Mouse (Mus musculus): ENCODE data around the gene Snx32. TPM values are rescaled to one million over a fixed set of nuclear protein-coding genes. Genes with fewer than 3 reads are reported as not detected.

The Snx32 gene
- 8.6 and 9.0 TPM in 2 replicates for polyA plus RNA-seq (2014; fragmentation: Nextera tagmentation; extraction: Ambion mirVana)

- H3K9me3 ChIP-seq (ENCODE audit: control insufficient read depth, low read length): no peaks in the 10 kb centered on the region
- H3K27me3 ChIP-seq (ENCODE audit: control insufficient read depth, insufficient read depth, low read length): no peaks in the 10 kb centered on the region
- no peak within 1 kb of the TSS for H3K27ac ChIP-seq (replicated peaks; ENCODE audit: low read depth, low read length)
- ATAC-seq (ENCODE audit: insufficient number of reproducible peaks, low FRiP score, low TSS enrichment, low read depth) (peak; percentile 98), DNase-seq (ENCODE audit: low spot score) (peak; percentile 93)
- WGBS: 3% methylated on average over 47 of the region's 47 CpGs
- H3K9ac ChIP-seq (ENCODE audit: low read length): peak within 1 kb of the TSS; percentile 62
- H3K4me2 ChIP-seq (ENCODE audit: low read depth, severe bottlenecking): peak within 1 kb of the TSS; percentile 65
- H3K4me3 ChIP-seq (ENCODE audit: low read depth, low read length): peak within 1 kb of the TSS; percentile 37
- H3K36me3 ChIP-seq (ENCODE audit: control insufficient read depth, insufficient read depth, low read length): no peaks in the 10 kb centered on the region
- H3K4me1 ChIP-seq (ENCODE audit: control insufficient read depth, insufficient read depth, low read length): peaks cover 10% of the 10 kb centered on the region; the same call in 1 of the 2 replicates
Observed at GRCm38 (mm10) chr19:5510031-5511026, at the start of gene Snx32. Gene Snx32 (minus strand): TSS chr19:5510538.

DNA sequence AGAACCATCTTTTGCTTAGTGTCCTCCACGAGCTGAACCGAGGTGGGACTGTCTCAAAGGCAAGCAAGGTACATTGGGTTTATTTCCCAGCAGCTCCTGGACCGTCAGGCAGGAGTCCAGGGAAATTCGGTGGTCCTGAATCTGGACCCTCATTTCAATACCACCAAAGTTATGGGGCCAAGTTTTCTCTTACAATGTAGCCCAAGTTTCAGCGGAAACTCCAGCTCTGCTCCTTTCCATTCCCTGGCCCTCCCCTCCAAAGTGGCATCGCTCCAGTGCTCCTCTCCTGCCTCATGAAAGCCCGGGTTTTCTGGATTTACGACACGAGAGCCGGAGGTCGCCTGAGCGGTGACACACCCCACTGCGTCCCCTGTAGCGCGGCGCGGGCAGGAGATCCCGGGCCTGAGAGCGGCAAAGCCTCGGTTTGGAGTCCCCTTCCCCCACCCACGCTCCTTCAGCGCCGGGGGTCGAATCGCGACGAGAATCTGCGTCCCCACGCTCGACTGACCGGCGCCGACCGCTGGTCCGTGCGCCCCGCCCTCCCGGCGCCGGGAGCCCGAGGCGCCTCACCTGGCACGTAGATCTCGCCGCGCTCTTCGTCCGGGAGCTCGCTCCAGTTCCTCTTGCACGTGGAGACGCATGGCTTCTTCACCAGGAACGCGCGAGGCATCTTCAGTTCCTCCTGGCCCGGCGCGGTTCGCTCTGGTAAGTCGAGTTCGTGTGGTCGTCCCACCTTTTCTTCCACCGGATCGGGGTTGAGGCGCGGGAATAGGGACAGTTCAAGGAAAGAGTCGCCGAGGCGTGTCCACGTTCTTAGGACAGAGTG, 49.5 kb upstream of the Snx32 start:
- H3K9ac ChIP-seq (ENCODE audit: low read length): no peak overlapping the region
- no peak for ATAC-seq (ENCODE audit: insufficient number of reproducible peaks, low FRiP score, low TSS enrichment, low read depth)
- H3K27ac ChIP-seq (replicated peaks; ENCODE audit: low read depth, low read length): no peak overlapping the region

GRCm38 (mm10) chr19:5559229-5559628, 48.9 kb upstream of the Snx32 start:
- Histone ChIP-seq H3K4me2 (ENCODE audit: low read depth, severe bottlenecking) (no peak overlapping the region), H3K4me3 (ENCODE audit: low read depth, low read length) (no peak overlapping the region), H3K9me3 (ENCODE audit: control insufficient read depth, low read length) (no peaks in the 10 kb centered on the region), H3K36me3 (ENCODE audit: control insufficient read depth, insufficient read depth, low read length) (no peaks in the 10 kb centered on the region), H3K27me3 (ENCODE audit: control insufficient read depth, insufficient read depth, low read length) (peaks cover 69% of the 10 kb centered on the region), H3K4me1 (ENCODE audit: control insufficient read depth, insufficient read depth, low read length) (peaks cover 10% of the 10 kb centered on the region), H3K9ac (ENCODE audit: low read length) (no peak overlapping the region), H3K27ac (replicated peaks; ENCODE audit: low read depth, low read length) (no peak overlapping the region)
- DNase-seq (ENCODE audit: low spot score): no peak
- 10% methylated on average over 8 of the region's 8 CpGs for WGBS
- ATAC-seq (ENCODE audit: insufficient number of reproducible peaks, low FRiP score, low TSS enrichment, low read depth): no peak

More for the DNA sequence above, 49.5 kb upstream of the Snx32 start:
- Histone ChIP-seq H3K36me3 (ENCODE audit: control insufficient read depth, insufficient read depth, low read length) (no peaks in the 10 kb centered on the region), H3K9me3 (ENCODE audit: control insufficient read depth, low read length) (no peaks in the 10 kb centered on the region), H3K27me3 (ENCODE audit: control insufficient read depth, insufficient read depth, low read length) (peaks cover 69% of the 10 kb centered on the region), H3K4me2 (ENCODE audit: low read depth, severe bottlenecking) (peak overlapping the region; percentile 71), H3K4me1 (ENCODE audit: control insufficient read depth, insufficient read depth, low read length) (peaks cover 10% of the 10 kb centered on the region), H3K4me3 (ENCODE audit: low read depth, low read length) (peak overlapping the region; percentile 33)
- under 1% methylated on average over 63 of the region's 69 CpGs for WGBS
- peak; percentile 48 for DNase-seq (ENCODE audit: low spot score)

DNA sequence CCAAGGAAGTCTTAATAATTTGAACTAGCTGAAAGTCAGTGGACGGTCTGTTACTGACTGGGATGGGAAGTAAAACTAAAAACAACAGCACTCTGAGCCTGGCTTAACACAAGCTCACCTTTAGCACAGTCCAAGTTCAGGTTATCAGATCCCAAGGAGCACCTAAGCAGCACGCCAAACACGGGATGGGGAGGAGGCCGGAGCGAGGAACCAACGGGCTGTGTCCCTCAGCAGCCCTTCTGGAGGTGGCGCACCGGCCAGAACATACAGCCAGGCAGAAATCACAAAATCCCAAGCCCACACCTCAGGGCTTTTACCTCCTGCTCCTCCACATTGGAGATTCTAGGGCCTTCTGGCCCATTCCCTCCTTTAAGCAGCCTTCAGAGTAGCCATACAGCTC, 48.4 kb upstream of the Snx32 start:
- no peak for ATAC-seq (ENCODE audit: insufficient number of reproducible peaks, low FRiP score, low TSS enrichment, low read depth)
- Histone ChIP-seq H3K4me3 (ENCODE audit: low read depth, low read length) (no peak overlapping the region), H3K27ac (replicated peaks; ENCODE audit: low read depth, low read length) (no peak overlapping the region), H3K36me3 (ENCODE audit: control insufficient read depth, insufficient read depth, low read length) (no peaks in the 10 kb centered on the region), H3K27me3 (ENCODE audit: control insufficient read depth, insufficient read depth, low read length) (peaks cover 65% of the 10 kb centered on the region), H3K4me1 (ENCODE audit: control insufficient read depth, insufficient read depth, low read length) (peaks cover 10% of the 10 kb centered on the region), H3K9me3 (ENCODE audit: control insufficient read depth, low read length) (no peaks in the 10 kb centered on the region), H3K9ac (ENCODE audit: low read length) (no peak overlapping the region), H3K4me2 (ENCODE audit: low read depth, severe bottlenecking) (no peak overlapping the region)
- DNase-seq (ENCODE audit: low spot score): no peak
- WGBS: 57% methylated on average over 8 of the region's 8 CpGs

DNA sequence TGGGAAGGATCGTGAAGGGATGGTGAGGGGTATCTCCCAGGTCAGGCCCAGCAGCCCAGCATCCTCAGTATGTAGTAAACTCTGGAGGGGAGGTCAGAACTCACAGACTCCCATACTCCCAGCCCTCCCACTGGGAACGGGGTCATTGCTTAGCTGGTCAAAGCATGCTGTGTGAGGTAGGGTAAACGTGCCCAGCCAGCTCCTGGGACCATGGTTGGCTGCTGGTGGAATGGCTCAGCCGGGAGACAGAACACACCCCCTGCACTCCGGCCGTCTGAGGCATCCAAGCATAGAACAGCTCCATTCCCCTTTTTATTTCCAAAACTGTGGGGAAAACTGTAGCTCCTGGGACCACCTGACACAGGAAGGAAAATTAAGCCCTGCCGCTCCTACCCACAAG, 47.8 kb upstream of the Snx32 start:
- ATAC-seq (ENCODE audit: insufficient number of reproducible peaks, low FRiP score, low TSS enrichment, low read depth) (no peak), DNase-seq (ENCODE audit: low spot score) (no peak)
- H3K27me3 ChIP-seq (ENCODE audit: control insufficient read depth, insufficient read depth, low read length): peaks cover 64% of the 10 kb centered on the region
- peaks cover 10% of the 10 kb centered on the region for H3K4me1 ChIP-seq (ENCODE audit: control insufficient read depth, insufficient read depth, low read length)
- H3K9ac ChIP-seq (ENCODE audit: low read length): no peak overlapping the region
- H3K4me2 ChIP-seq (ENCODE audit: low read depth, severe bottlenecking): no peak overlapping the region
- no peaks in the 10 kb centered on the region for H3K36me3 ChIP-seq (ENCODE audit: control insufficient read depth, insufficient read depth, low read length)
- no peak overlapping the region for H3K27ac ChIP-seq (replicated peaks; ENCODE audit: low read depth, low read length)
- 39% methylated on average over 7 of the region's 7 CpGs for WGBS
- H3K9me3 ChIP-seq (ENCODE audit: control insufficient read depth, low read length): no peaks in the 10 kb centered on the region
- H3K4me3 ChIP-seq (ENCODE audit: low read depth, low read length): no peak overlapping the region

GRCm38 (mm10) chr19:5554212-5554611, 43.9 kb upstream of the Snx32 start:
- no peaks in the 10 kb centered on the region for H3K9me3 ChIP-seq (ENCODE audit: control insufficient read depth, low read length)

GRCm38 (mm10) chr19:5553802-5554201, 43.5 kb upstream of the Snx32 start:
- H3K9me3 ChIP-seq (ENCODE audit: control insufficient read depth, low read length): no peaks in the 10 kb centered on the region
- 31% methylated on average over 8 of the region's 8 CpGs for WGBS
- ATAC-seq (ENCODE audit: insufficient number of reproducible peaks, low FRiP score, low TSS enrichment, low read depth) (no peak), DNase-seq (ENCODE audit: low spot score) (no peak)
- H3K4me2 ChIP-seq (ENCODE audit: low read depth, severe bottlenecking): no peak overlapping the region
- H3K9ac ChIP-seq (ENCODE audit: low read length): no peak overlapping the region
- H3K27me3 ChIP-seq (ENCODE audit: control insufficient read depth, insufficient read depth, low read length): peaks cover 25% of the 10 kb centered on the region
- H3K4me3 ChIP-seq (ENCODE audit: low read depth, low read length): no peak overlapping the region
- no peaks in the 10 kb centered on the region for H3K4me1 ChIP-seq (ENCODE audit: control insufficient read depth, insufficient read depth, low read length)
- no peaks in the 10 kb centered on the region for H3K36me3 ChIP-seq (ENCODE audit: control insufficient read depth, insufficient read depth, low read length)
- H3K27ac ChIP-seq (replicated peaks; ENCODE audit: low read depth, low read length): no peak overlapping the region

More at GRCm38 (mm10) chr19:5554212-5554611, 43.9 kb upstream of the Snx32 start:
- no peak for ATAC-seq (ENCODE audit: insufficient number of reproducible peaks, low FRiP score, low TSS enrichment, low read depth)
- no peak overlapping the region for H3K27ac ChIP-seq (replicated peaks; ENCODE audit: low read depth, low read length)
- no peak for DNase-seq (ENCODE audit: low spot score)
- H3K4me2 ChIP-seq (ENCODE audit: low read depth, severe bottlenecking): no peak overlapping the region
- 78% methylated on average over 14 of the region's 14 CpGs for WGBS
- H3K9ac ChIP-seq (ENCODE audit: low read length): no peak overlapping the region
- H3K4me3 ChIP-seq (ENCODE audit: low read depth, low read length): no peak overlapping the region
- peaks cover 29% of the 10 kb centered on the region for H3K27me3 ChIP-seq (ENCODE audit: control insufficient read depth, insufficient read depth, low read length)
- H3K4me1 ChIP-seq (ENCODE audit: control insufficient read depth, insufficient read depth, low read length): no peaks in the 10 kb centered on the region
- no peaks in the 10 kb centered on the region for H3K36me3 ChIP-seq (ENCODE audit: control insufficient read depth, insufficient read depth, low read length)

- DNase-seq (ENCODE audit: low spot score) (no peak), ATAC-seq (ENCODE audit: insufficient number of reproducible peaks, low FRiP score, low TSS enrichment, low read depth) (no peak)
- Histone ChIP-seq H3K4me2 (ENCODE audit: low read depth, severe bottlenecking) (no peak overlapping the region), H3K9me3 (ENCODE audit: control insufficient read depth, low read length) (no peaks in the 10 kb centered on the region), H3K27ac (replicated peaks; ENCODE audit: low read depth, low read length) (no peak overlapping the region), H3K4me1 (ENCODE audit: control insufficient read depth, insufficient read depth, low read length) (no peaks in the 10 kb centered on the region), H3K9ac (ENCODE audit: low read length) (no peak overlapping the region), H3K27me3 (ENCODE audit: control insufficient read depth, insufficient read depth, low read length) (no peaks in the 10 kb centered on the region), H3K4me3 (ENCODE audit: low read depth, low read length) (no peak overlapping the region), H3K36me3 (ENCODE audit: control insufficient read depth, insufficient read depth, low read length) (no peaks in the 10 kb centered on the region)
- WGBS: 88% methylated on average over 4 of the region's 4 CpGs
Observed at GRCm38 (mm10) chr19:5547471-5548056, 37.2 kb upstream of the Snx32 start.

Data from limb, embryonic 11.5 days (tissue).